Mouse (Mus musculus): ENCODE measurements around the gene Asphd2. TPM values are rescaled to one million over a fixed set of nuclear protein-coding genes. Genes with fewer than 3 reads are reported as not detected.

Asphd2 gene
- polyA plus RNA-seq, 1 experiment from 2014 or later, result 6.8 TPM

DNA sequence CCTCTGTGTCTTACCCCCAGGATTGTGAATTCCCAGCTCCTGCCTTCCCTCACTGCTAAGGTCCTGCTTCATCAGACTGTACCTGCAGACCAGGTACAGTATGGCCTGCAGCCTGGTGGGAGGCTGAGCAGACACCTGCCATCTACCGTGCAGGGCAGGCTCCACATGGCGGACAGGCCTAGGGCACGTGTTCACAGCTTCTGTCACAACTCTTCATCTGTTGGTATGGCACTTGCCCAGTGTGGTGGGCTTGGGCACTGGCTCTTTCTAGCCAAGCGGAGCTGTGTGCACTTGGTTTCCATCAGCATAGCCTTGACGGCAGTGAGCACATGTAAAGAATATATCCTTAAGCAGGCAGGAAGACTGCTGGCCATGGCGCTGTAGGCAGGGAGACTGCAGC lies 27.8 kb downstream of the Asphd2 start:
- Histone ChIP-seq H3K27ac (no peak overlapping the region), H3K4me3 (no peak overlapping the region), H3K36me3 (peaks cover 75% of the 10 kb centered on the region), H3K27me3 (ENCODE audit: insufficient read depth, poor library complexity, severe bottlenecking) (peaks cover 50% of the 10 kb centered on the region), H3K9me3 (no peaks in the 10 kb centered on the region), H3K4me1 (no peaks in the 10 kb centered on the region)
- DNase-seq (ENCODE audit: low spot score), result no peak
- WGBS, result 94% methylated on average over 6 of the region's 6 CpGs

DNA sequence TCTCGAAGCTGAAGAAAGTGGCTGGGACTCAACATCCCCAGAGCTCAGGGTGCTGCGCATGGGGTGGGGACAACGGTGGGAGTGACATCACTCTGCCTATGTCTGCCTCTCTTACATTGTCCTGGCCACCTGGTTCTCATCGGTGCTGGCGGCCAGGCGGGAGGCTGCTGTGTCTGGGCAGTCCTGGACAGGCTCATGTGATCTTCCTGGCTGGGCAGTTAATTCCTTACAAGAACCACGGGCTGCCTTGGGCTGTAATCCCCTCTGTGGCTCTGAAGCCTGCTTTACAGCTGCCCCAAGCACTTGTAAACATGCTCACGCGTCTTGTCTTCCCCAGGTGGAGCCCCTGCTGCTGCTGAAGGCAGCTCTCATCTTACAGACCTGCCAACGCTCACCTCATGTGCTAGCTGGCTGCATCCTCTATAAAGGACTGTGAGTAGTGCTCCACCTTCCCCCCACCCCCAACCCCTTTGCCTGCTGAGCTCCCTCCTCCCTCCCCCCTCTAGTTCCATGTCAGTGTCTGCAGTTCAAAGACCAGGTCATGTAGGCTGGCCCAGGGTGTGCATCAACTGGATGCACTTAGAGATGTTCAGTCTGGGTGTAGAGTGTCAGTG lies 30.4 kb downstream of the Asphd2 start:
- peaks cover 58% of the 10 kb centered on the region for H3K36me3 ChIP-seq
- H3K4me1 ChIP-seq, result peaks cover 6% of the 10 kb centered on the region; the same call in 1 of the 2 replicates
- 71% methylated on average over 10 of the region's 10 CpGs for WGBS
- DNase-seq (ENCODE audit: low spot score), result no peak
- no peaks in the 10 kb centered on the region for H3K9me3 ChIP-seq
- H3K27me3 ChIP-seq (ENCODE audit: insufficient read depth, poor library complexity, severe bottlenecking), result peaks cover 43% of the 10 kb centered on the region
- H3K4me3 ChIP-seq, result no peak overlapping the region
- no peak overlapping the region for H3K27ac ChIP-seq

GRCm38 (mm10) chr5:112360077-112360476 lies 34.6 kb downstream of the Asphd2 start:
- no peak overlapping the region for H3K4me3 ChIP-seq
- WGBS, result 88% methylated on average over 3 of the region's 3 CpGs
- peaks cover 57% of the 10 kb centered on the region for H3K36me3 ChIP-seq

GRCm38 (mm10) chr5:112359520-112359919 lies 35.1 kb downstream of the Asphd2 start:
- WGBS, result 53% methylated on average over 4 of the region's 4 CpGs
- no peak overlapping the region for H3K4me3 ChIP-seq
- H3K27ac ChIP-seq, result peak overlapping the region; percentile 49; the same call in 1 of the 2 replicates
- peaks cover 65% of the 10 kb centered on the region for H3K27me3 ChIP-seq (ENCODE audit: insufficient read depth, poor library complexity, severe bottlenecking)
- peaks cover 57% of the 10 kb centered on the region for H3K36me3 ChIP-seq
- no peaks in the 10 kb centered on the region for H3K9me3 ChIP-seq
- peaks cover 12% of the 10 kb centered on the region for H3K4me1 ChIP-seq
- DNase-seq (ENCODE audit: low spot score), result peak; percentile 85

More at GRCm38 (mm10) chr5:112360077-112360476, 34.6 kb downstream of the Asphd2 start:
- Histone ChIP-seq H3K27ac (peak overlapping the region; percentile 49; the same call in 1 of the 2 replicates), H3K9me3 (no peaks in the 10 kb centered on the region), H3K4me1 (peaks cover 12% of the 10 kb centered on the region), H3K27me3 (ENCODE audit: insufficient read depth, poor library complexity, severe bottlenecking) (peaks cover 65% of the 10 kb centered on the region)
- DNase-seq (ENCODE audit: low spot score), result no peak

GRCm38 (mm10) chr5:112356322-112356721 lies 38.3 kb downstream of the Asphd2 start:
- Histone ChIP-seq H3K36me3 (peaks cover 52% of the 10 kb centered on the region), H3K4me1 (peaks cover 12% of the 10 kb centered on the region), H3K27ac (no peak overlapping the region), H3K9me3 (no peaks in the 10 kb centered on the region), H3K4me3 (no peak overlapping the region), H3K27me3 (ENCODE audit: insufficient read depth, poor library complexity, severe bottlenecking) (peaks cover 49% of the 10 kb centered on the region)
- WGBS, result 79% methylated on average over 9 of the region's 9 CpGs
- DNase-seq (ENCODE audit: low spot score), result no peak

DNA sequence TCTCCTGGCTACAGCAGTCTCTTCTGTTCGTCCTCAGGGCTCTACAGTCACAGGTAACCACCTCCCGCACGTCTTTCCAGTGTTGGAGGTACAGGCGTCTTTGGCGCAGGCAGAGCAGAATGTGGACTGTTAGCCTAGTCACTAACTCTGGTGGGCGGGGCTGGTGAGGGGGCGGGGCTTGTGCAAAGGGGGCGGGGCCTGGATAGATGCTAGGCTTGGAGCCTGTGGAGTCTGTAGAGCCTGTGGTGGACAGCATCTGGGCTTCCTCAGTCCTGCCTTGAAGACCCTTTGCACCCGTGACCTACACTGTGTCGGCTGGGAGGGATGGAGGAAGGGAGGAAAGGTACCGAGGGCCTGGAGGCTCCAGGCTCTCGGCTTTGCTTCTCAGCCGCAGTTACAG lies 38.8 kb downstream of the Asphd2 start, which contains the start of gene Gm6583:
Gene Gm6583, minus strand, starts transcription at position 124 of the 400 bp plus-strand sequence.
- Histone ChIP-seq H3K4me1 (peaks cover 12% of the 10 kb centered on the region), H3K4me3 (no peak within 1 kb of the TSS), H3K36me3 (peaks cover 56% of the 10 kb centered on the region), H3K27me3 (ENCODE audit: insufficient read depth, poor library complexity, severe bottlenecking) (peaks cover 49% of the 10 kb centered on the region), H3K9me3 (no peaks in the 10 kb centered on the region), H3K27ac (no peak within 1 kb of the TSS)
- WGBS, result 61% methylated on average over 13 of the region's 13 CpGs
- DNase-seq (ENCODE audit: low spot score), result no peak

DNA sequence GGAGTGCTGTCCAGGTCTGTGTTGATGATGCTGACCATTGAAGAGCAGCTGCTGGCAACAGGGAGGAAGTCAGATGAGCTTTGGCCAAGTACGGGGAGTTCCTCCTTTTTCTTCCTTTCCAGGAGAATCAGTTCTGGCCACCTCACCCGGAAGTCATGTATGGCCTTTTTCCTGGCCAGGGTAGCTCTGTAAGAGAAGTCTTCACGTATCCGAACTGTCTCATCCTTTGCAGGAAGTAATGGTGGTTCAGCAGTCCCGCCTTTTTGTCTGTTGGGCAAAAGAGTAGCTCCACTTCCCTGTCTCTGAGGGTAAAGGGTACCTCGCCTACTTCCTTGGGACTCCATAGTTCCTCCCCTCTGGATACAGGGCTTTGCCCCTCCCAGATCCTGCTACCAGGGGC lies 39.2 kb downstream of the Asphd2 start:
- DNase-seq (ENCODE audit: low spot score), result no peak
- Histone ChIP-seq H3K27me3 (ENCODE audit: insufficient read depth, poor library complexity, severe bottlenecking) (peaks cover 49% of the 10 kb centered on the region), H3K27ac (no peak overlapping the region), H3K4me1 (peaks cover 12% of the 10 kb centered on the region), H3K36me3 (peaks cover 60% of the 10 kb centered on the region), H3K4me3 (no peak overlapping the region), H3K9me3 (no peaks in the 10 kb centered on the region)
- WGBS, result 78% methylated on average over 6 of the region's 6 CpGs

- Histone ChIP-seq H3K27ac (no peak overlapping the region), H3K4me1 (peaks cover 13% of the 10 kb centered on the region), H3K27me3 (ENCODE audit: insufficient read depth, poor library complexity, severe bottlenecking) (peaks cover 1% of the 10 kb centered on the region; the same call in 1 of the 2 replicates), H3K36me3 (peaks cover 62% of the 10 kb centered on the region), H3K9me3 (no peaks in the 10 kb centered on the region), H3K4me3 (no peak overlapping the region)
- 89% methylated on average over 8 of the region's 8 CpGs for WGBS
- no peak for DNase-seq (ENCODE audit: low spot score)
Observed at GRCm38 (mm10) chr5:112349169-112349568, 45.5 kb downstream of the Asphd2 start.

DNA sequence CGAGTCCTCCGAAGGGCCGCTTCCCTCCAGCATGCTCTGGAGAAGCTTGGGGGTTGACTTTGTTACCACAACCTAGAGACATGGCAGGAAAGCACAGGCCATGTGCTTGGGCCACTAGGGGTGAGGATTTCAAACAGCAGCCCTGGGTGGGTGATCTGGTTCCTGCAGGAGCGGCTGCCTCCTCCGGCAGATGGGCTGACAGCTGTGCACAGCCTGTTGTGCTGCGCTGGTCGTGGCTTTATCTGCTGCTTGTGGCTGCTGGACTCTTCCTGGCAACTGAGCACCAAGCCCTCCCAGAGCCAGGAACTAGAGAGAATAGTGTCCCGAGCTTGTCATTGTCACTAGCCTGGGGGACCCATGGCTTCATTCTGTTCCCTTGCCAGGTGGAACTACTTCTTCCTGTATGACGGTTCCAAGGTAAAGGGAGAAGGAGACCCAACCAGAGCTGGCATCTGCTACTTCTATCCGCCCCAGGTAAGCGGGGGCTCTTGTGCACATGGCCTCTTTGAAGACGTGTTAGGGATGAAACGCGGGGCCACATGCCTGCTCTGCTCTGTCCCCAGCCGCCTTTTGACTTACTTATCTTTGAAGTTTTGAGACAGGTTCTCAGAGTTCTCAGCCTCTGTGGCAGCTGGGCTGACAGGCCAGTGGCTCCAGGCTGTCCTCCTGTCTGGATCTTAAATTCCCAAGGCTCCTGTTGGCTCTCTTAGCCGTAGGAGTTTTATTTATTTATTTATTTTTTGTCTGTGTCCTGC lies 48.3 kb downstream of the Asphd2 start:
- Histone ChIP-seq H3K4me3 (no peak overlapping the region), H3K36me3 (peaks cover 47% of the 10 kb centered on the region), H3K27ac (no peak overlapping the region), H3K9me3 (no peaks in the 10 kb centered on the region), H3K27me3 (ENCODE audit: insufficient read depth, poor library complexity, severe bottlenecking) (no peaks in the 10 kb centered on the region), H3K4me1 (peaks cover 28% of the 10 kb centered on the region)
- no peak for DNase-seq (ENCODE audit: low spot score)
- 83% methylated on average over 16 of the region's 16 CpGs for WGBS

DNA sequence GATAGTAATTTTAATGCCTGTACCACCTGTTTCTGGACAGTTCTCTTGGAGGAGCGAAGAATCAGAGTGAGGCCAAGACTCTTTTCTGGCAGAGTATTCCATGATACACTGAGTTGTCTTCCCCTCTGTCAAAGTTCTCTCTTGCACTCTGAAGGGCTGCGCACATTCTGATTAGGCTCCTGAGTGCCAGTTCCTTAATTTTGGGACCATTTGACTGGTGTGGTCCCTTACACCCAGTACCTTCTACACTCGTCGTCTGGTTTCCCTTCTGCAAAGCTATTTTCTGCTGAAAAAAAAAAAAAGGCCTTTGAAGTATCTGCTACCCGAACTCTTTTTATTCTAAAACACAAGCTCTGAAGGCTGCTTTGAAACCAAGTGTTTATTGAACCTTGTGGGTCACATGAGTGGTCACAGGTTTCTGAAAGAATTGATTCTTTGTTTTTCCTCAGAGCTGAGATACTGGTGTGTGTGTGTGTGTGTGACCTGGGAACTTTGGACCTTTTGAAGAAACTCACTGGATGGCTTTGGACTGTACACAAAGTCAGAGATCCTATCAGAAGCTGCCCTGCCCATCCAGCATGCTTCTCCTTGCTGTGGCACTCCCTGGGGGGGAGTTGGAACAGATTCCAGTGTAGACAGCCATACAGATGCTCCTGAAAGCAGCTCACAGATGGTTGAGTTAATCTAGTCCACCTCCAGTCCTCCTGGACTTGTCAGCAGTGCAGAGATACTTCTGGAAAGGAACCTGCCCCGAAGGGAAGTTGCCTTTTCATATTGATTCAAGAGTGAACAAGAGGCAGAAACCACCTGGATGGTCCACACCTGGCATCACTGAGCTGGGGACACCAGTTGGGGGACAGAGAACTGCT lies 50.3 kb downstream of the Asphd2 start:
- Histone ChIP-seq H3K4me3 (no peak overlapping the region), H3K36me3 (peaks cover 36% of the 10 kb centered on the region)

DNA sequence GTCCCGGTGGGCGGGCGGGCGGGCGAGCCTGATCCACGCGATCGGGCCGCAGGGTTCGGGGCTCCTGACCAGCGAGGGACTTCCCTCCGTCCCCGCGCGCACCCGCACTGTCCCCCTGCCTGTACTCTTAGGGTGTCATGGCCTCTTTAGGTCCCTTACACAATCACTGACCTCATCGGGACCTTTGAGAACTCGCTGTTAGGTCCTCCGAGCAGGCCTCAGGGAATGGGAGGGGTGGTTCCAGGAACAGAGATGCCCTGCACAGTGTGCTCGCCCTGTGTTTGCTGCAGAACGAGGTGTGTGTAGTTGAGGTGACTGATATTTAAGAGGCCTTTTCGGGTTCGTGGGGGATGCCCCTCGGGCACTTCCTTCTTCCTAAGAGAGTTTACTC lies 51.5 kb downstream of the Asphd2 start:
- Histone ChIP-seq H3K9me3 (no peaks in the 10 kb centered on the region), H3K27me3 (ENCODE audit: insufficient read depth, poor library complexity, severe bottlenecking) (no peaks in the 10 kb centered on the region), H3K4me3 (peak overlapping the region; percentile 97), H3K4me1 (peaks cover 28% of the 10 kb centered on the region), H3K27ac (peak overlapping the region; percentile 96), H3K36me3 (peaks cover 40% of the 10 kb centered on the region)
- WGBS, result 0% methylated on average over 24 of the region's 24 CpGs
- DNase-seq (ENCODE audit: low spot score), result no peak

More for the DNA sequence above, 50.3 kb downstream of the Asphd2 start:
- 77% methylated on average over 6 of the region's 6 CpGs for WGBS
- DNase-seq (ENCODE audit: low spot score), result no peak
- Histone ChIP-seq H3K9me3 (no peaks in the 10 kb centered on the region), H3K27me3 (ENCODE audit: insufficient read depth, poor library complexity, severe bottlenecking) (no peaks in the 10 kb centered on the region), H3K27ac (no peak overlapping the region), H3K4me1 (peaks cover 28% of the 10 kb centered on the region)

DNA sequence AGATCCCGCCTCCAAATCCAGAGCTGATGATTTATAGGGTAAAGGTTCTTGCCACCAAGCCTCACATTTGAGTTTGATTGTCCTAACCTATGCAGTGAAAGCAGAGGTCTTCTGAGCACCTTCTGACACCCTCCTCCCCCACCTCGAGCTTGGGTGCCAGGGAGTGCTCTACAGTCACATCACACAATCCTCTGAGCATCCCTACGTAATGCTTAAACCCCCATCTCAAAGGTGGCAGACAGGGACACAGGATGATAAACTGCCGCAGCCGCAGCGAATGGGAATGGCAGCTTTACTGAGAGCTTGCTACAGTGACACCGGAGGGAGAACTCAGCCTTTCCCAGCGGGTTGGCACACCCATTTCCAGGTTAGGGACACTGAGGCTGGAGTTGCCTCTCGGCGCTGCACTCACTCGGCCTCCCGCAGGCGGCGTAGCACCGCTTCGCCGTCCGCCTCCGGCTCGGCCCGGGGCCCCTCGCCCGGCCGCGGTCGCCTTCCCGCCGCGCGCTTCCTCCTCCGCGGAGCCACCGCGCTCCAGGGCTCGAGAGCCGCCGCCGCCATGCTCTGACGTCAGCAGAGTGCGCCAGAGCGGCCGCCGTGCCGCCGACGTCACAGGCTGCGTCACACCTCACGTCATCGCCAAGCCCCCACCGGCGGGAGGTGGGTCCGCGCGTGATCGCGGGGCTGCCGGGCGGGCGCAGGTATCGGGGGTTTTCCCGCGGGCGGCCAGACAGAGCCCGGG lies 52.0 kb downstream of the Asphd2 start, which contains the start of the genes Srrd and Hps4:
Gene Srrd, minus strand, starts transcription at position 578 of the 742 bp plus-strand sequence.
Gene Hps4, plus strand, starts transcription at position 621 of the 742 bp plus-strand sequence.
- H3K27me3 ChIP-seq (ENCODE audit: insufficient read depth, poor library complexity, severe bottlenecking), result no peaks in the 10 kb centered on the region

More for the DNA sequence above, 52.0 kb downstream of the Asphd2 start, which contains the start of the genes Srrd and Hps4:
- peak; percentile 87 for DNase-seq (ENCODE audit: low spot score)
- Histone ChIP-seq H3K36me3 (peaks cover 40% of the 10 kb centered on the region), H3K27ac (peak within 1 kb of the TSS; percentile 96), H3K4me3 (peak within 1 kb of the TSS; percentile 97), H3K4me1 (peaks cover 28% of the 10 kb centered on the region), H3K9me3 (no peaks in the 10 kb centered on the region)
- WGBS, result 2% methylated on average over 64 of the region's 64 CpGs
